Mouse (Mus musculus) thymus, adult 2 months (tissue): ENCODE data around the gene Hist1h2aa. TPM values are rescaled to one million over a fixed set of nuclear protein-coding genes. Genes with fewer than 3 reads are reported as not detected.

ENCODE experiments used
- DNase-seq: peaks from one replicate; pipeline ENCODE4 v3.0.0; 2021
- H3K27ac ChIP-seq: fragments of 200-500 bp; 2 replicates; pipeline ENCODE4 v1.5.1; 2012; ENCODE audit warnings: low read length, control low read depth; ENCODE audit not compliant: control insufficient read depth, insufficient read depth
- H3K27me3 ChIP-seq: fragments of 200-500 bp; 2 replicates; pipeline ENCODE4 v1.6.1; 2012; ENCODE audit warnings: mild to moderate bottlenecking, low read length, moderate library complexity, mixed read lengths; ENCODE audit not compliant: control insufficient read depth, insufficient read depth
- H3K36me3 ChIP-seq: fragments of 200-500 bp; 2 replicates; pipeline ENCODE4 v1.6.1; 2012; ENCODE audit warnings: mild to moderate bottlenecking, low read length, moderate library complexity; ENCODE audit not compliant: control insufficient read depth, insufficient read depth
- H3K4me1 ChIP-seq: fragments of 200-500 bp; replicated peaks from 2 replicates; pipeline ENCODE4 v1.6.1; 2012; ENCODE audit warnings: low read length; ENCODE audit not compliant: control insufficient read depth, insufficient read depth
- H3K4me3 ChIP-seq: fragments of 200-500 bp; 2 replicates; pipeline ENCODE4 v1.5.1; 2012; ENCODE audit warnings: mild to moderate bottlenecking, low read length, control low read depth, moderate library complexity; ENCODE audit not compliant: control insufficient read depth, insufficient read depth
- CTCF ChIP-seq: fragments of 200-500 bp; IDR thresholded peaks from 2 replicates; pipeline ENCODE4 v1.5.1; 2012; ENCODE audit warnings: mild to moderate bottlenecking, control low read depth, low read length, moderate library complexity, borderline replicate concordance; ENCODE audit not compliant: control insufficient read depth, poor library complexity, insufficient read depth; ENCODE audit errors: extremely low read depth
- POLR2A ChIP-seq: fragments of 200-500 bp; IDR thresholded peaks from 2 replicates; pipeline ENCODE4 v1.6.1; 2012; ENCODE audit warnings: mild to moderate bottlenecking, low read length, control low read depth, moderate library complexity; ENCODE audit not compliant: control insufficient read depth, poor library complexity, insufficient read depth; ENCODE audit errors: extremely low read depth
- WGBS: fragments of 180-500 bp; shearing (Covaris S2); methylation state at CpG from one replicate; pipeline ENCODE4 v1.1.7; 2018; 5-methylcytosine and 5-hydroxymethylcytosine counted together
- polyA plus RNA-seq: library from polyadenylated mRNA; depleted of rRNA; stranded (reverse); fragments of >200 nt; gene quantifications from 2 replicates; pipeline ENCODE4 v1.2.3, GENCODE M21; 2012

Hist1h2aa gene
- polyA plus RNA-seq, 1 experiment: not detected

GRCm38 (mm10) chr13:23933421-23934210 lies 646 bp upstream of the Hist1h2aa start, which contains the start of gene Hist1h2ba:
Hist1h2ba (minus strand) TSS chr13:23934156.
- 97% methylated on average over 39 of the region's 39 CpGs for WGBS
- no peaks in the 10 kb centered on the region for H3K27me3 ChIP-seq
- H3K4me3 ChIP-seq: no peak within 1 kb of the TSS
- no peak for DNase-seq
- H3K4me1 ChIP-seq: no peaks in the 10 kb centered on the region
- no peak within 1 kb of the TSS for H3K27ac ChIP-seq
- TF ChIP-seq POLR2A: no peak
- no peak for TF ChIP-seq CTCF
- no peaks in the 10 kb centered on the region for H3K36me3 ChIP-seq

- no peak for DNase-seq
These were observed 4.4 kb downstream of the Hist1h2aa start for GRCm38 (mm10) chr13:23938699-23939098.

DNA sequence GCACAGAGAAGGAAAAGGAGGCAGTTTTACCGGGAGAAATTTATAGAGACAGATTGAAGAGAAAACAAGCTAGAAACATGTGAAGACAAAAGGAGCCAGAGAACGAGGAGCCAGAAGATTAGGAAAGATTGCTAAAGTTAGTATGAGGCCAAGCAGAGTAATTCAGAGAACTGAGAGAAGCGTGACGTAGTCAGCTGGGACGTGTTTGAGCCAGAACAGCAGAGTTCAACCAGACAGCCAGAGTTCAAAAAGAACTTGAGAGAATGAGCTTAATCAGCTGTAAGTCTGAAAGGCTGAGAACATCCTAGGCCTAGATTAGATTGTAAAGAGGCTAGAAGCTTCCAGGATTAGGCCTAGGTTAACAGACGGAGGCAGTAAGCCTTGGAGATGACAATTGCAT lies 6.0 kb downstream of the Hist1h2aa start:
- TF ChIP-seq POLR2A: no peak
- H3K4me1 ChIP-seq: no peaks in the 10 kb centered on the region
- H3K27me3 ChIP-seq: no peaks in the 10 kb centered on the region
- H3K36me3 ChIP-seq: no peaks in the 10 kb centered on the region
- H3K27ac ChIP-seq: no peak overlapping the region
- H3K4me3 ChIP-seq: no peak overlapping the region
- WGBS: 82% methylated on average over 6 of the region's 6 CpGs
- no peak for DNase-seq

More at GRCm38 (mm10) chr13:23938699-23939098, 4.4 kb downstream of the Hist1h2aa start:
- Histone ChIP-seq H3K27ac (no peak overlapping the region), H3K4me3 (no peak overlapping the region), H3K27me3 (no peaks in the 10 kb centered on the region), H3K36me3 (no peaks in the 10 kb centered on the region), H3K4me1 (no peaks in the 10 kb centered on the region)
- no peak for TF ChIP-seq POLR2A
- WGBS: 95% methylated on average over 1 of the region's 1 CpGs

DNA sequence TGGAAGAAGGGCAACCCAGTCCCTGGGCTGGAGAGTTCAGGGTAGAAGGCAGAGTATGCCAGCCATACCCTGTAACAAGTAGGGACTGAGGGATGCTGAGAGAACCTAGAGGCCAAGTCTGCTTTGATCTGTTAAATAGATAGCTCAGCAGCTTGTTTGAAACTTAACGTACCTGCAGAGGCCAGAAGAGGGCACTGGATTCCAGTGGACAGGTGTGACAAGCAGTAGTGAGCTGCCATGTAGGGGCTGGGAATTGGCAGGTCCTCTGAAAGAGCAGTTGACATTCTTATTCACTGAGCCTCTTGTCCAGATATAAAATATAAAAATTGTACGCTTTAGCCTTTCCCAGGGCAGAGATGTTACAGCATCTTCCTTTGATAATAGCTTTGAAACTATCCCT lies 8.6 kb downstream of the Hist1h2aa start:
- H3K27me3 ChIP-seq: no peaks in the 10 kb centered on the region
- WGBS: 80% methylated on average over 2 of the region's 2 CpGs
- no peak overlapping the region for H3K4me3 ChIP-seq
- DNase-seq: no peak
- TF ChIP-seq CTCF (no peak), POLR2A (no peak)
- H3K4me1 ChIP-seq: no peaks in the 10 kb centered on the region
- no peak overlapping the region for H3K27ac ChIP-seq
- no peaks in the 10 kb centered on the region for H3K36me3 ChIP-seq

DNA sequence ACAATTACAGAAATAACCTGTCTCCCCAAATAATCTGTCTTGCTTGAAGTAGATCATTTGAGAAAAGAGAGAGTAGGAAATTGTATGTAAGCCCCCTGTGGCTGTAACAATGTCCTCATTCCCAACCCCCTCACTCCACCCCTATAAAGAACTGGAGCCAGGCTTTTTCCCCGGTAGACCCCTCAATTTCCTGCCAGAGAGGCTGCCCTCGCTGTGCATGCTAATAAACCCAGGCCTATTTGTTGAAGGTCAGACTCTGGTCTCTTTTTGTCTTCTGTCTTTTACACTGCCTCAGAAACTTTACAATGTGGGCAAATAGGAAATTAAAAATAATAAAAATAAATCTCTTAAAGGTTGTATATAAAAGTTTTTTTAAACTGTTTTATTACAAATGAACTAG lies 12.0 kb downstream of the Hist1h2aa start:
- no peak overlapping the region for H3K4me3 ChIP-seq
- H3K36me3 ChIP-seq: no peaks in the 10 kb centered on the region
- WGBS: 90% methylated on average over 2 of the region's 2 CpGs
- H3K27me3 ChIP-seq: no peaks in the 10 kb centered on the region
- DNase-seq: no peak
- H3K4me1 ChIP-seq: no peaks in the 10 kb centered on the region
- TF ChIP-seq POLR2A (no peak), CTCF (no peak)
- H3K27ac ChIP-seq: no peak overlapping the region

- 87% methylated on average over 14 of the region's 14 CpGs for WGBS
These were observed 15.4 kb downstream of the Hist1h2aa start for GRCm38 (mm10) chr13:23949484-23950246.

GRCm38 (mm10) chr13:23950928-23951327 lies 16.7 kb downstream of the Hist1h2aa start:
- H3K27ac ChIP-seq: no peak overlapping the region
- no peak overlapping the region for H3K4me3 ChIP-seq
- H3K27me3 ChIP-seq: no peaks in the 10 kb centered on the region
- 50% methylated on average over 3 of the region's 3 CpGs for WGBS
- H3K4me1 ChIP-seq: no peaks in the 10 kb centered on the region
- H3K36me3 ChIP-seq: no peaks in the 10 kb centered on the region
- TF ChIP-seq CTCF (no peak), POLR2A (no peak)
- peak; percentile 29 for DNase-seq

More at GRCm38 (mm10) chr13:23949484-23950246, 15.4 kb downstream of the Hist1h2aa start:
- TF ChIP-seq CTCF (no peak), POLR2A (no peak)
- Histone ChIP-seq H3K27me3 (no peaks in the 10 kb centered on the region), H3K4me3 (no peak overlapping the region), H3K27ac (no peak overlapping the region), H3K4me1 (no peaks in the 10 kb centered on the region), H3K36me3 (no peaks in the 10 kb centered on the region)
- no peak for DNase-seq
